Mouse (Mus musculus): ENCODE measurements around the gene Sema7a.

- TF ChIP-seq CTCF (IDR thresholded peaks at IDR 0.05; ENCODE audit: low read depth, low read length), result no peak
- no peak for TF ChIP-seq POLR2A (IDR thresholded peaks at IDR 0.05; ENCODE audit: insufficient read depth, low read length)
- TF ChIP-seq EP300 (IDR thresholded peaks at IDR 0.05; ENCODE audit: insufficient read depth, low read depth, low read length), result no peak
Observed at GRCm38 (mm10) chr9:57961863-57962778, 22.2 kb downstream of the Sema7a start.
